Mouse (Mus musculus): ENCODE measurements around the gene Pex5.

Gene Pex5

GRCm38 (mm10) chr6:124353246-124353645 is 61.6 kb downstream of the Pex5 start:
- no peak for DNase-seq

Data from kidney, postnatal 25 days (tissue).